Mouse (Mus musculus): Measurements from ENCODE around the gene Grin3b. TPM values are rescaled to one million over a fixed set of nuclear protein-coding genes. Genes with fewer than 3 reads are reported as not detected.

Grin3b gene
- polyA plus RNA-seq, 1 experiment from 2014 or later = 0.34 TPM

DNA sequence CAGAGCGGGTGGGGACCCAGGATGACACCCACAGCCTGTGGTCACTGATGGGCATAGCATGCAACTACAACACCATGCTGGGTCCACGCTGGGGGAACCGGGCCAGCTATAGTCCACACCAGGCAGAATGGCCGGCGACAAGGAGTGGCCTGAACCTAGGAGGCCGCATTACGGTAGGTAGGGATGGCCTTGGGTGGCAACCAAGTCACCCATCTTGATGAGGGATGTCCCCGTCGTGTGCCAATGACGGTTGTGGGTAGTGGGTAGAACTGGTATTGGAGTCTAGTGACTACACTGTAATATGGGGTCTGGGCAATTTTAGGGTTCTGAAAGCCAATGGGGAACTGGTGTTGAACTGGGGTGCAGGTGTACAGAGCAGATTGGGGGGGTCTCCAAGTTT lies 46.4 kb downstream of the Grin3b start:
- H3K4me2 ChIP-seq = no peak overlapping the region
- H3K36me3 ChIP-seq (replicated peaks) = no peaks in the 10 kb centered on the region
- 89% methylated on average over 10 of the region's 10 CpGs for WGBS
- H3K9me3 ChIP-seq = no peaks in the 10 kb centered on the region
- no peak overlapping the region for H3K27ac ChIP-seq
- no peak overlapping the region for H3K9ac ChIP-seq
- H3K4me3 ChIP-seq = no peak overlapping the region
- ATAC-seq (replicated peaks) = no peak
- H3K27me3 ChIP-seq (replicated peaks) = peaks cover 54% of the 10 kb centered on the region
- no peaks in the 10 kb centered on the region for H3K4me1 ChIP-seq

- no peaks in the 10 kb centered on the region for H3K4me1 ChIP-seq
- H3K27ac ChIP-seq = no peak overlapping the region
- H3K36me3 ChIP-seq (replicated peaks) = no peaks in the 10 kb centered on the region
- ATAC-seq (replicated peaks) = no peak
- no peak overlapping the region for H3K9ac ChIP-seq
- WGBS = 69% methylated on average over 3 of the region's 3 CpGs
- no peak overlapping the region for H3K4me3 ChIP-seq
- no peak overlapping the region for H3K4me2 ChIP-seq
- no peaks in the 10 kb centered on the region for H3K9me3 ChIP-seq
- peaks cover 54% of the 10 kb centered on the region for H3K27me3 ChIP-seq (replicated peaks)
Measured at GRCm38 (mm10) chr10:80017361-80017760, 46.8 kb downstream of the Grin3b start.

DNA sequence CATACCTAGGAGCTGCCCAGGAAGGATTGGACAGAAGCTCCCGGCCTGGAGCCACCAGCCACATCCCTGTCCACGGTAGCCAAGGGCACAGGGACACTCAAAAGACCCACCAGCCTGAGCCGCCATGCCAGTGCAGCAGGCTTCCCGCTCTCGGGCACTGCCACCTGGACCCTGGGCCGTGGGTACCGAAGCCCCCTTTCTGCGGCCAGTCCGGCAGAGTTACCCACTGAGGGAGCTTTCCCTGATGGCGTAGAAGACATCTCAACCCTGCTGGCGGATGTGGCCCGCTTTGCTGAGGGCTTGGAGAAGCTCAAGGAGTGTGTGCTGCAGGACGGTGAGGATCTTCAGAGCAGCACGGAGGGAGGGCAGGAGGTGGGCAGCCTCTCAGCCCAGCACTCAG lies 47.3 kb downstream of the Grin3b start:
- Histone ChIP-seq H3K27me3 (replicated peaks) (peaks cover 53% of the 10 kb centered on the region), H3K4me3 (no peak overlapping the region)
- 83% methylated on average over 14 of the region's 14 CpGs for WGBS

DNA sequence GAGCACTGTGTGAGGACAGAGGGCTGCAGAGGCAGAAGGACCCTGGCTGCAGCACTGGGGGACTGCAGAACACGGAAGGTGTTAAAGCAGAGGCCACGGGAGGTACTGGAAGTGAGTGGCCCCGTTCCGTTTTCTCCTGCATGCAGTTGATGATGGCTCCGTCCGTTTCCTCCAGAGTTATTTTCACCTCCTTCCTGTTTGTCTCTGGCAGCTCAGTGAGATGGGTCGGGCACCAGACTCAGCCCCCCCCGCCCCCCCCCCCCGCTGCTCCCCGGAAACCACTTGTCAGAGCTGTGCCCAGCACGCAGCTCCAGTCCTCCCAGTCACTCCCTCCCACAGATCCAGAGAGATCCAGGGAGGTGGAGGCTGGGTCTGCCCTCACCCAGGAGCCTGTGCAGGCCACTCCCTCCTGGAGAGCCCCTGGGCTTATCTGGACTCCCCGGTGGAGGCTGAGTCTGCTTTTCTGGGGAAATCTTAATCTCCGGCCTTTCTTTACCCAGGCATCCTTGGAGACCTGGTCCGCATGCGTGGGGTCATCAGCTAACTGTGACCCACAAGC lies 48.3 kb downstream of the Grin3b start:
- Histone ChIP-seq H3K4me2 (no peak overlapping the region), H3K36me3 (replicated peaks) (no peaks in the 10 kb centered on the region), H3K4me3 (no peak overlapping the region), H3K9me3 (no peaks in the 10 kb centered on the region), H3K27me3 (replicated peaks) (peaks cover 42% of the 10 kb centered on the region), H3K27ac (no peak overlapping the region), H3K9ac (no peak overlapping the region), H3K4me1 (no peaks in the 10 kb centered on the region)
- WGBS = 13% methylated on average over 13 of the region's 15 CpGs
- no peak for ATAC-seq (replicated peaks)

More for the DNA sequence above, 47.3 kb downstream of the Grin3b start:
- Histone ChIP-seq H3K4me1 (no peaks in the 10 kb centered on the region), H3K9me3 (no peaks in the 10 kb centered on the region), H3K4me2 (no peak overlapping the region), H3K36me3 (replicated peaks) (no peaks in the 10 kb centered on the region), H3K27ac (no peak overlapping the region), H3K9ac (no peak overlapping the region)
- no peak for ATAC-seq (replicated peaks)

DNA sequence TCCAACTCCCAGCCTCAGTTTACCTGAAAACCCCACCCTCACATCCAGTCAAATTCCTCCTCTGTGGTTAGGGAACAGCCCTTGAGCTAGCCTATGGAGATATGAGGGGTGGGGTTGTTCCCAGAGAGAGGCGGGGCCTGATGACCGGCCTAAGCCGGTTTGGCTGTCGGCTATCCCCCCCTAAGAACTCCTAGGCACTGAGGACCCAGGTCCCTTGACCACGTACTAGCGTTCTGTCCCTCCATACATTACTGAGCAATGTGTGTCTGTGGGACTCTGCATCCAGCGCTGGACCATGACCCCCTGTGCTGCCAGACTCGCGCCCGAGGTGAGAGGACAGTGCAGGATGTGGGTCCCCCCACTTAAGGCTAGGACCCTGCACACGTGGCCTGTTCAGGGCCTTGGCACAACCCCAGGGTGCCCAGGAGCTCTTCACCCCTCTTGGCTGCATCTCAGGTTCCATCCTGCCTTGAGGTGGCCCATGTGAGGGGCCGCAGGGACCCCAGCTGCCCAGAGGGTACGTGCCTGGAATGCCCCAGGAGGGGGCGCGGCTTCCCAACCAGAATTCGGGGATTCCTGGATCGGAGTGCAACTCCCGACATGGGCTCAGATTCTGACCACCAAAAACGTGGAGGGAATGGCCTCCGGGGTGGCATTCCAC lies 49.1 kb downstream of the Grin3b start:
- H3K4me1 ChIP-seq = no peaks in the 10 kb centered on the region
- no peak overlapping the region for H3K9ac ChIP-seq
- no peak overlapping the region for H3K4me3 ChIP-seq
- no peak overlapping the region for H3K27ac ChIP-seq
- no peaks in the 10 kb centered on the region for H3K36me3 ChIP-seq (replicated peaks)
- 6% methylated on average over 20 of the region's 20 CpGs for WGBS
- H3K27me3 ChIP-seq (replicated peaks) = peaks cover 34% of the 10 kb centered on the region
- no peak for ATAC-seq (replicated peaks)
- no peak overlapping the region for H3K4me2 ChIP-seq
- no peaks in the 10 kb centered on the region for H3K9me3 ChIP-seq

GRCm38 (mm10) chr10:80020191-80020590 lies 49.7 kb downstream of the Grin3b start:
- peaks cover 29% of the 10 kb centered on the region for H3K27me3 ChIP-seq (replicated peaks)

GRCm38 (mm10) chr10:80020603-80021319 lies 50.2 kb downstream of the Grin3b start:
- no peak overlapping the region for H3K27ac ChIP-seq
- ATAC-seq (replicated peaks) = no peak
- H3K36me3 ChIP-seq (replicated peaks) = no peaks in the 10 kb centered on the region
- peaks cover 23% of the 10 kb centered on the region for H3K27me3 ChIP-seq (replicated peaks)
- 85% methylated on average over 18 of the region's 18 CpGs for WGBS
- no peak overlapping the region for H3K9ac ChIP-seq
- H3K9me3 ChIP-seq = no peaks in the 10 kb centered on the region
- H3K4me3 ChIP-seq = no peak overlapping the region
- no peak overlapping the region for H3K4me2 ChIP-seq
- no peaks in the 10 kb centered on the region for H3K4me1 ChIP-seq

More at GRCm38 (mm10) chr10:80020191-80020590, 49.7 kb downstream of the Grin3b start:
- H3K27ac ChIP-seq = no peak overlapping the region
- no peak overlapping the region for H3K4me2 ChIP-seq
- no peak overlapping the region for H3K9ac ChIP-seq
- H3K4me3 ChIP-seq = no peak overlapping the region
- H3K4me1 ChIP-seq = no peaks in the 10 kb centered on the region
- no peaks in the 10 kb centered on the region for H3K9me3 ChIP-seq
- no peaks in the 10 kb centered on the region for H3K36me3 ChIP-seq (replicated peaks)
- no peak for ATAC-seq (replicated peaks)
- 21% methylated on average over 11 of the region's 11 CpGs for WGBS

DNA sequence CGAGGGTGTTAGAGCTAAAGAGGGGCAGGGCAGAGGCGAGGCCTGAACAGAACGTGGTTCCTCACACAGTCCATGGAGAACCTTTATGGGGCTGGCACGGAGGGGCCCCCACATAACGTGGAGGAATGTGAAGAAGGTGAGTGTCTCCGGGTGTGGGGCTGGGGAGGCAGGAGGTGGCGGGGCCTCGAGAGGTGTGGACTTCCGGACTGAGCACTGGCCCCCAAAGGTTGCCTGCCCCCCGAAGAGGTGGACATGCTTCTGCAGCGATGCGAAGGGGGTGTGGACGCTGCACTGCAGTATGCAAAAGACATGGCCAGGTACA lies 50.8 kb downstream of the Grin3b start:
- H3K27ac ChIP-seq = no peak overlapping the region
- no peak overlapping the region for H3K4me3 ChIP-seq
- H3K4me1 ChIP-seq = no peaks in the 10 kb centered on the region
- no peaks in the 10 kb centered on the region for H3K9me3 ChIP-seq
- H3K36me3 ChIP-seq (replicated peaks) = no peaks in the 10 kb centered on the region
- no peak for ATAC-seq (replicated peaks)
- 87% methylated on average over 13 of the region's 13 CpGs for WGBS
- H3K9ac ChIP-seq = no peak overlapping the region
- H3K27me3 ChIP-seq (replicated peaks) = peaks cover 22% of the 10 kb centered on the region
- H3K4me2 ChIP-seq = no peak overlapping the region

DNA sequence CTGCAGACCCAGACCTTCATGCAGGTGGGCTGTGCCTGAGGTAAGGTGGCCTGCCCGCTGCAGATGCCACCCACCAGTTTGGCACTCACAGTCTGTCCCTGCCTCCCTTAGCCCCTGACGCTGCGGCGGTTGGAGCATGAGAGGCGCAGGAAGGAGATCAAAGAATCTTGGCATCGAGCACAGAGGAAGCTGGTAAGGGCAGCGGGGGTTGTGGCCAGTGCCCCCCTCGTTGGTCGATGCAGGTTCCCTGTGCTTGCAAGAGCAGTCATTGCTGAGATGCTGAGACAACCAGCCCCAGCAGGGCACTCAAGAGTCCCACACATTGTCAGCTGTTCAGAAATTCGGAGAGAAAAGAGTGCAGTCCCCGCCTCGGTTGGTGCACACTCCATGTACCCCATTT lies 51.6 kb downstream of the Grin3b start:
- H3K9ac ChIP-seq = no peak overlapping the region
- no peaks in the 10 kb centered on the region for H3K36me3 ChIP-seq (replicated peaks)
- no peaks in the 10 kb centered on the region for H3K4me1 ChIP-seq
- H3K27ac ChIP-seq = no peak overlapping the region
- H3K4me2 ChIP-seq = no peak overlapping the region
- WGBS = 95% methylated on average over 12 of the region's 12 CpGs
- H3K9me3 ChIP-seq = no peaks in the 10 kb centered on the region
- ATAC-seq (replicated peaks) = no peak
- H3K4me3 ChIP-seq = no peak overlapping the region
- peaks cover 22% of the 10 kb centered on the region for H3K27me3 ChIP-seq (replicated peaks)

GRCm38 (mm10) chr10:80022806-80023205 lies 52.3 kb downstream of the Grin3b start:
- peaks cover 20% of the 10 kb centered on the region for H3K27me3 ChIP-seq (replicated peaks)
- no peak overlapping the region for H3K4me2 ChIP-seq
- no peak overlapping the region for H3K4me3 ChIP-seq
- H3K9me3 ChIP-seq = no peaks in the 10 kb centered on the region
- H3K36me3 ChIP-seq (replicated peaks) = no peaks in the 10 kb centered on the region
- no peak overlapping the region for H3K27ac ChIP-seq
- WGBS = 91% methylated on average over 8 of the region's 8 CpGs
- H3K9ac ChIP-seq = no peak overlapping the region
- ATAC-seq (replicated peaks) = no peak
- H3K4me1 ChIP-seq = no peaks in the 10 kb centered on the region

GRCm38 (mm10) chr10:80023758-80024157 lies 53.2 kb downstream of the Grin3b start:
- Histone ChIP-seq H3K4me3 (no peak overlapping the region), H3K27ac (no peak overlapping the region), H3K36me3 (replicated peaks) (no peaks in the 10 kb centered on the region), H3K27me3 (replicated peaks) (peaks cover 16% of the 10 kb centered on the region), H3K4me2 (no peak overlapping the region), H3K4me1 (no peaks in the 10 kb centered on the region), H3K9me3 (no peaks in the 10 kb centered on the region), H3K9ac (no peak overlapping the region)
- 90% methylated on average over 5 of the region's 5 CpGs for WGBS
- ATAC-seq (replicated peaks) = no peak

DNA sequence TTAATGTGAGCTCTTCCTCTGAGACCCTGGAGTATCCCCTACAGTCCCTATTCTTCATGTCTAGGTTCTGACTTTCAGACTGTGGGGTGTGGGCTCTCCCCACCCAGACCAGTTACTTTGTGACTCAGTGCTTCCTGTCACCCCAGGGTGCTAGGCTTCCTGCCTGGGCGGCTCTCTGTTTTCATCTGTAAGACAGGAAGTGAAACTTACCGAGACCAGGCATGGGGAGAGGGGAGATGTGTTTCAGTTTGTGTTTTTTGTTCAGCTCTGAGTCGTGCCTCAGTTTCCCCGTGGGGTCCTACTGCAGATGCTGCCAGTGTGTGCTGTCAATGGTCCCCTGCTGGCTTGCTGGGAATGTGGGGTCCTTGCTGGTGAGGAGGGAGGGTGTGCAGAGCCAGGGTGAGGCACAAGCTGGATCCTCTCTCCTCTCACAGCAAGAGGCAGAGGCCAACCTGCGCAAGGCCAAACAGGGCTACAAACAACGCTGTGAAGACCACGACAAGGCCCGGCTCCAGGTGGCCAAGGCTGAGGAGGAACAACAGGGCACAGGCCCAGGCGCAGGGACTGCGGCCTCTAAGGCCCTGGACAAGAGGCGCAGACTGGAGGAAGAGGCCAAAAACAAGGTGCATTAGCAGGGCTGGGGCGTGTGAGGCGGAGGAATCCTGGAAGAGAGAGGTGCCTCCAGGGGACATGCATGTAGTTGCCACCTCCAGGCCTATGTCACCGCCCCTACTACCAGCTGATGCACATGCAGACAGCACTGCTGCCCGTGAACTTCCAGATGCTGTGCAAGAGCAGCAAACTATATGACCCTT lies 53.9 kb downstream of the Grin3b start:
- Histone ChIP-seq H3K27me3 (replicated peaks) (peaks cover 9% of the 10 kb centered on the region), H3K9ac (no peak overlapping the region), H3K27ac (no peak overlapping the region), H3K9me3 (no peaks in the 10 kb centered on the region), H3K4me1 (no peaks in the 10 kb centered on the region), H3K36me3 (replicated peaks) (no peaks in the 10 kb centered on the region), H3K4me3 (no peak overlapping the region), H3K4me2 (no peak overlapping the region)
- 75% methylated on average over 15 of the region's 15 CpGs for WGBS
- ATAC-seq (replicated peaks) = no peak
